Mouse (Mus musculus): ENCODE results near the gene Gmip.

DNA sequence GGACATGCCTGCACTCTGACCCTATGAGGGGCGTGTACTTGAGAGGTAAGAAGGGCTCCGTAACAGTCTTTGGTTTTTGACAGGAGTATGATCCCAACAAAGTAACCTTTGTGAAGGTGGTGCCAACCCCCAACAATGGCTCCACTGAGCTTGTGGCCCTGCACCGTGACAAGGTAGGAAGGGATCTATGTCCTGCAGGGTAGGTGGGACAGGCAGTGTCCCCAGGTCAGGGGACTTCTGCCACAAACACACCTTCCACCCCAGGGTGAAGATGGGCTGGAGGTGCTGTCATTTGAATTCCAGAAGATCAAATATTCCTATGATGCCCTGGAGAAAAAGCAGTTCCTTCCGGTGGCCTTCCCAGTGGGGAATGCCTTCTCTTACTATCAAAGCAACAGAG lies 14.8 kb upstream of the Gmip start:
- TF ChIP-seq CTCF (IDR thresholded peaks at IDR 0.05; ENCODE audit: control insufficient read depth, insufficient read depth, insufficient read length) = no peak
- TF ChIP-seq USF1 (IDR thresholded peaks at IDR 0.05; ENCODE audit: low read depth) = no peak
